ENCODE assay signal across 9 mouse cellular contexts in the genomic region with DNA sequence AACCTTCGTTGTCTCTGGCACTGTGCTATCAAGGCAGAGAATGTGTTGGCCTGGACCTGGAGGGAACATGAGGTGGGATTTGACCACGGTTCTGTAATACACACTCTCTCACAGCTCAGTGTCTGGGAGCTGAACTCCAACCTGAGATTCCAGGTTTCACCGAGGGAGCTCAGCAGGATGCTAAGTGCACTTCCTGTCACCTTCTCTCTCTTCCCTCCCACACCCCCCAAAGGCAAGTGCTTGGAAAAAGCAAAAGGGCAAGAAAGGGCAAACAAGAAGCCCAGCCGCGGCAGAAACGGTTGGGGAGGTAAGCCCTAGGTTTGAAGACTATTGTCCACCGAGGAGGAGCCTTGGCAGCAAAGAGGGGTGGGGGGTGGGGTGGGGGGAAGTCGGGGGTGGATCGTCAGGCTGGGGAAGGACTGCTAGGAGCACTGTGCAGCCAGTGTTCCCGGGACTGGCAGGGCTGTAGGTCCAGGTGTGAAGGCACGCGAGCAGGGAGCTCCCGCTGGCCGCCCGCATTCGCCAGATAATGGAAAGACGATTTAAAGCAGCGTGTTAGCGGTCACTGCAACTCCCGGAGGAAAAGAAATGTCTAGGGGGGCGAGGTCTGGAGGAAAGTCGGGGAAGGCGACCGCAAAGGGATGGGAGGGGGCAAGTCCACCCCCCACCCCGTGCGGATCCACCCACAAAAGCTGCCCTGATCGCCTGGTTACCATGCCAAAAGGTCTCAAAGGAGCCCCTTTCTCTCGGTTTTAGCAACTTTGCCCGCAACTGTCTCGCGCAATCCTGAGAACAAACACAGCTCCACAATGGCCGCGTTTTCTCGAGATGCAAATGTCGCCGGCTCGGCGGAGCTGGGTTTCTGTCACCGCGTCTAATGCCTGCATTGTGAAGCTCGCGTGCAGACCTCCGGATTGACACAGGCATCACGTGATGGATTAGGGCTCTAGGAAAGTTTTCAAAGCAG. TPM values are rescaled to one million over a fixed set of nuclear protein-coding genes. Genes with fewer than 3 reads are reported as not detected.
DNase-seq lines count a peak whose midpoint lies in the region; ATAC-seq lines count a peak whose summit lies in the region.
"Had no signal": no experiment of that assay in that cellular context is flagged by ENCODE, and none has a peak within 500 bp of the region (broad histone marks: within the 10 kb centered on the region; RNA-seq: fewer than 3 reads in every experiment).

No protein-coding gene starts in this region.

- WGBS in kidney, embryonic 15.5 days = under 1% methylated on average over 44 of the region's 44 CpGs
- WGBS in intestine, embryonic 15.5 days = 1% methylated on average over 44 of the region's 44 CpGs
- WGBS in neural tube, embryonic 11.5 days = under 1% methylated on average over 44 of the region's 44 CpGs

- H3K9me3 ChIP-seq in kidney, embryonic 15.5 days (replicated peaks) = no peaks in the 10 kb centered on the region
- H3K9me3 ChIP-seq in intestine, embryonic 15.5 days = no peaks in the 10 kb centered on the region
- no peaks in the 10 kb centered on the region for H3K9me3 ChIP-seq in neural tube, embryonic 11.5 days (ENCODE audit: control insufficient read depth, low read length)

- no peak for ATAC-seq in kidney, embryonic 15.5 days (replicated peaks; ENCODE audit: low FRiP score)
- no peak for ATAC-seq in intestine, embryonic 15.5 days
- peak; percentile 32 for ATAC-seq in neural tube, embryonic 11.5 days (ENCODE audit: insufficient read depth, low FRiP score, low TSS enrichment)
- no peak for ATAC-seq in granulocyte monocyte progenitor cell, adult 5-6 weeks (replicated peaks; ENCODE audit: poor library complexity, severe bottlenecking)

- no peaks in the 10 kb centered on the region for H3K36me3 ChIP-seq in kidney, embryonic 15.5 days
- no peaks in the 10 kb centered on the region for H3K36me3 ChIP-seq in intestine, embryonic 15.5 days
- no peaks in the 10 kb centered on the region for H3K36me3 ChIP-seq in neural tube, embryonic 11.5 days (ENCODE audit: control insufficient read depth, insufficient read depth, low read length)

- H3K4me3 ChIP-seq in kidney, embryonic 15.5 days (replicated peaks) = peak overlapping the region; percentile 37
- peak overlapping the region; percentile 31 for H3K4me3 ChIP-seq in intestine, embryonic 15.5 days (replicated peaks)
- peak overlapping the region; percentile 36 for H3K4me3 ChIP-seq in neural tube, embryonic 11.5 days (ENCODE audit: low read depth, low read length)

- no peak overlapping the region for H3K27ac ChIP-seq in kidney, embryonic 15.5 days
- no peak overlapping the region for H3K27ac ChIP-seq in intestine, embryonic 15.5 days
- H3K27ac ChIP-seq in neural tube, embryonic 11.5 days (ENCODE audit: low read depth, low read length) = 0 out of 2 replicates have a peak overlapping the region, but pooled peaks have one; percentile 39

- peaks cover 44% of the 10 kb centered on the region for H3K4me1 ChIP-seq in kidney, embryonic 15.5 days
- peaks cover 25% of the 10 kb centered on the region for H3K4me1 ChIP-seq in intestine, embryonic 15.5 days (replicated peaks)
- H3K4me1 ChIP-seq in neural tube, embryonic 11.5 days (ENCODE audit: control insufficient read depth, insufficient read depth, low read length) = peaks cover 30% of the 10 kb centered on the region

- H3K9ac ChIP-seq in kidney, embryonic 15.5 days = no peak overlapping the region
- H3K9ac ChIP-seq in intestine, embryonic 15.5 days = no peak overlapping the region
- H3K9ac ChIP-seq in neural tube, embryonic 11.5 days (ENCODE audit: low read length) = peak overlapping the region; percentile 54

- no peak for DNase-seq in kidney, postnatal 36 days
- DNase-seq in embryo, embryonic 9.5 days (ENCODE audit: extremely low spot score) = peak; percentile 63
- DNase-seq in neural tube, embryonic 11.5 days (ENCODE audit: low spot score) = peak; percentile 84
- DNase-seq in urinary bladder, postnatal 10 days (ENCODE audit: low spot score) = no peak
- DNase-seq in thymus, postnatal 25 days = no peak

- H3K4me2 ChIP-seq in kidney, embryonic 15.5 days = peak overlapping the region; percentile 65
- peak overlapping the region; percentile 70 for H3K4me2 ChIP-seq in intestine, embryonic 15.5 days (replicated peaks)
- H3K4me2 ChIP-seq in neural tube, embryonic 11.5 days (ENCODE audit: low read depth) = peak overlapping the region; percentile 85

- peaks cover 87% of the 10 kb centered on the region for H3K27me3 ChIP-seq in kidney, embryonic 15.5 days
- peaks cover 66% of the 10 kb centered on the region for H3K27me3 ChIP-seq in intestine, embryonic 15.5 days (replicated peaks)
- peaks cover 44% of the 10 kb centered on the region for H3K27me3 ChIP-seq in neural tube, embryonic 11.5 days (ENCODE audit: control insufficient read depth, insufficient read depth, low read length)

RNA-seq across cellular contexts. Expression of a gene that starts 2.6 kb away (rescaled TPM):
- polyA plus RNA-seq in kidney, embryonic 15.5 days (2015; fragmentation: Nextera tagmentation; extraction: Ambion mirVana) = 1.8 TPM in 2 replicates
- 0.85 and 1.0 TPM in 2 replicates for polyA plus RNA-seq in intestine, embryonic 15.5 days (2015; fragmentation: Nextera tagmentation; extraction: Ambion mirVana)
- polyA plus RNA-seq in neural tube, embryonic 11.5 days (2014; fragmentation: Nextera tagmentation; extraction: Ambion mirVana) = 18.5 and 19.5 TPM in 2 replicates
- not detected in 2 replicates for total RNA-seq in granulocyte monocyte progenitor cell, adult 5-6 weeks (2014; fragmentation: Nextera tagmentation)
- total RNA-seq in granulocyte monocyte progenitor cell, adult 5-6 weeks (2017) = not detected in 2 replicates
- polyA plus RNA-seq: spleen, adult 2 months had no signal

Comparison
In these comparisons a context has a peak if more than half of its experiments do, and no peak if none do; other contexts are left out.
1. DNase-seq: peak in embryo, embryonic 9.5 days (single experiment) and neural tube, embryonic 11.5 days (single experiment); none in kidney, postnatal 36 days (0 of 2), urinary bladder, postnatal 10 days (single experiment) and thymus, postnatal 25 days (single experiment).
2. Peak in every context shown above with its lines, with median percentiles within 50 percentile points of each other: H3K4me2 ChIP-seq and H3K4me3 ChIP-seq.